Mouse (Mus musculus) ovary, postnatal 10 days (tissue): ENCODE measurements at regions not wholly inside any gene's neighbourhood (a gene's known extent, or its start where the extent isn't known, plus 50 kb on each side); places are given as distances from the start of the nearest gene placed in this dataset.

Experiments used
- DNase-seq: peaks from one replicate; pipeline ENCODE4 v3.0.0; 2022; ENCODE audit warnings: low spot score

DNA sequence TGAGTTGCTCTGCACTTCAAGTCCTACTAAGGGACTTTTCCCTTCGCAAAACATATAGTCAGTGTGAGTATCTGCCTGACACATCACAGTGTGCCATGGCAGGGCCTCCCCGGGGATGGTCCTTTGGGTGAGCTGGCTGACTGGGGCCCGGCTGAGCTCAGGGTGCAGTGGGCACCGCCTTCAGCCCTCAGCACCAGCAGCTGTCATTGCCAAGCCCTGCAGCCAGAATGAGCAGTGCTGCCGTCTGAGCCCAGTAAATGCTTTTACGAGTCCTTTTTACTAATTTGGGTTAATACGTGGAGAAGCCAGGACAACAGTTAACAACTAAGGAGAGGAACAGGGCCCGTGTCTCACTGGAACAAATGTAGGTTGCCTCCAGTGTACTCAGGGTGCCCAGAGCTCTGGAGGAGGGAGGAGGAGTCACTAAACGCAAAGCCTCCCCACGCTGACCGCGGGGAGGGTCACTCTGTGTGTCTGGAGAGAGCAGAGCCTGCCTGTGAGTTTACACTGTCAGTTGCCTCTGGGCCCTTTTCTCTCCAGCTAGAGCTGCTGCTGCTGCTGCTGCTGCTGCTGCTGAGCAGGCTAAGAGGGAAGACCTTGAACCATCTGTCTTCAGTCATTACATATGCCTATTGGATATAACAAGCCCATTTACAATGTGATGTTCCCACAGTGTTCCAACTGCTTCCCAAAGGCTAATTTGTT is 60.1 kb upstream of the Vps8 start:
- no peak for DNase-seq

DNA sequence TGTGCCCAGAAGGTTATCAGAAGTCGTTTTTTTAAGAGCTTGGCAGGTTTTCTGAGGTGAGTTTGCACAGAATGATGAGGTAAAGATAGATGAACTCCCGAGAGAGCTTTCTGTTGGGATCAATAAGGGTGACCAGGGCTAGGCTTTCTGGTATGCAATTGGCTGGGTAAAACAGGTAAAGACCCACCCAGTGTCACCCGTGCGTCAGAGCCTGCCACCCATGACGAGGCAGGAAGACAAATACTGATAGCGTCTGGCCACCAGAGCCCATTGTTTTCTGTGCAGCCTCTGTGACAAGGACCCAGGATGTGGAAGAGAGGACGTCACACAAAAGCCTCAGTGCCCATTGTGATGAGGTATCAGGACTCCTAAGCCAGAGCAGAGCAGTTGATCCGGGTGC is 58.0 kb upstream of the Vps8 start:
- no peak for DNase-seq

DNA sequence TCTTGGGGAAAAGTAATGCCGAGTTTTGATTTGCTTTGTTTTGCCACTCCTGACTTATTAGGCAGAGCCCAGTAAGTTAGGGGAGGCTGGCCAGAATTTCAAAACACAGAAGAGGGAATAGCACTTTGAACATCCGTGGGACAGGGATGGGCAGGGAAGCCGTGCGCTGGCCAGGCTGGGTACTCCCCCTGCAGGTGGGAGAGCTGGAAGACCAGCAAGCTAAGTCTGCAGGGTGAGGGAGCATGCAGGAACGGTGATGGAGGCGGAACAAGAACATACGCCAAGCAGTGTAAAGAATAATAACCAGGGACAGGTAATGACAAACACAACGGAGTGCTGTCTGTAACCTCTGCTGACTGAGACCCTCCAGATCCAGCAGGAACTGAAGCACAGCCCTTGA is 55.5 kb upstream of the Vps8 start:
- no peak for DNase-seq

DNA sequence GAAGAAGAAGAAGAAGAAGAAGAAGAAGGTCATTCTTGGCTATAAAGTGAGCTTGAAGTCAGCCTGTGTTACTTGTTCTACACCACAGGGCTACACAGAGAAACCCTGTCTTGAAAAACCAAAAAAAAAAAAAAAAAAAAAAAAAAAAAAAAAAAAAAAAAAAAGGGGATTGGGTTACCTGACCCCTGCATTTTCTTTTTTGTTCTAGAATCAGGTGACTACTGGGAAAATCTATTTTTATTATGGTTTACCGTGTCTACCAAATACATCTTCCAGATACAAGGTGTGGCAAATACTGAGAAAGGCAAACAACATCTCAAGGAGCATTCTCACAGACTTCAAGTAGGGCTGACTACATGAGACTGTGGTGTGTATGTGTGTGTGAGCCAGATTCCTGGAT is 54.1 kb upstream of the Vps8 start:
- no peak for DNase-seq

DNA sequence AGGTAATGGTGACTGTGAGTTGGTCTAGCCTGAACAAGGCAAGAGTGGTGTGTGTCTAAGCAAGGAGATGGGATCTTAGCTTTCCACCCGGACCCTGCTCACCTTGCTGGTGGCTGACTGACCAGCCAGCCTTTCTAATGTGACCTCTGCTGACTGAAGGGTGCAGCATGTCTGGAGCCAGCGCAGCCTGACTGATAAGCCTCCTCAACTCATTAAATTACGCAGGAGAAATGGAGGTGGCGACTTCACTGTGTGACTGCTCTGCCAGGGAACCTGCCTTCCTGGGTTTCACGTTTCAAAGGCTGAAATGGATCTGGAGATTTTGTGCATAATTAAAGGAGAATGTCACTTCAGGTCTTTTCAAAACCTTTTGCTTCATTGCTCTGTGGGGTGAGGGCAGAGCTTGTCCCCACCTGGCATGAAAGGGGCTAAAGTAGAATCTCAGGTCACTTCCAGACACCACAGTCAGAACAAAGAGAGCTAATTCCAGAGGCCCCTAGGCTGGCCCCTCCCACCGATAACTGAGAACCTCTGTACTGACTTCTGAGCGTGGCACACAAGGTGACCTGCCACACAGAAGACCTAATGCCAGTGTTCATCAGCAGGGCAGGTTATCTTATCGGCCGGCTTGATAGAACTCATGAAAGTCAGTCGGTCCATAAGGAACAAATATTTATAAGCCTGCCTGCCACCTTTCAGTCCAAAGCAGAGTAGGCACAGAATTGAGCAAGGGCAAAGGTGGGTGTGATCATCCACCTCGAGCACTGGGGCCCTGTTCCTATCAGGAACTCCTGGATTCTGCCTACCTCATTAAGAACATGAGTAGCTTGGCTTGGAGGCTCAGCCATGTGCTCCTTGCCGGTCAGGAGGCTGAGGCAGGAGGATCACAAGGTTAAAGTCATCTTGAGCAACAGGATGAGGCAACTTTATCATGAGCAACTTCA is 53.1 kb upstream of the Vps8 start:
- DNase-seq, result no peak
